Mouse (Mus musculus): ENCODE data around the gene Zc3h12a.

Gene Zc3h12a

DNA sequence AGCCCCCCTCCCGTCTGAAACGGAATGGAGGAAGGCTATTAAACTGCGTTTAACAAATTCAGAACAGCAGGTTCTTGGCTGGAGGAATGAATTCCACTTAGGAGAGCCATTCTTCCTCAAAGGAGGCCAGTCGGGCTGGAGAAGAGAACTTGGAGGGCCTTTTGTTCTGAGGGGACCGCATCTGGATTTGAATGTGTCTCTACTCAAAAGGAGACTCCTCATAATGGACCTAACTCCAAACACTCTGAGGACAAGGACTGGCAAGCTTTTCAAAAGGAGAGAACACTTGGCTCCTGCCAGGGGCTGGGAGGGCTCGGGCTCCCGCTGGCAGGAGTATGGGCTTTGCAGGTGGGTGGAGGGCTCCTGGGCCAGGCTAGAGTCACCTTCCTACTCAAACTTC is 17.0 kb upstream of the Zc3h12a start:
- DNase-seq (ENCODE audit: low read depth) = no peak

DNA sequence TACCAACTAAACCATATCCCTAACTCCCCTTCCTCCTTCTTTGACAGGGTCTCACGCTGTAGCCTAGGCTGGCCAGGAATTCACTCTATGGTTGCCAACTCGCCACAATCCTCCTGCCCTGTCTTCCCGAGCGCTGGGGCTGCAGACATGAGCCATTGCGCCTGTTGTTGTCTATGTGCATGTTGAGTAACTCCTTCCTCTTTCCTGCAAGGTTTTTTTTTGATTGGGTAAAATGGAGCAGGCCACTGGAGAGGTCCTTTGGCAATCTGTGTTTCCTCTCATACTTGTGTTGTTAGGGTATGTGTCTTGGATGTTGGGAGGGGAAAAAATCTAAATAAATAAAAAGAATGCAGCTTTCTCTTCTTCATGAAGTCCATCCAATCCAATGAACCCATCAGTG is 16.6 kb upstream of the Zc3h12a start:
- peak; percentile 71 for DNase-seq (ENCODE audit: low read depth)

DNA sequence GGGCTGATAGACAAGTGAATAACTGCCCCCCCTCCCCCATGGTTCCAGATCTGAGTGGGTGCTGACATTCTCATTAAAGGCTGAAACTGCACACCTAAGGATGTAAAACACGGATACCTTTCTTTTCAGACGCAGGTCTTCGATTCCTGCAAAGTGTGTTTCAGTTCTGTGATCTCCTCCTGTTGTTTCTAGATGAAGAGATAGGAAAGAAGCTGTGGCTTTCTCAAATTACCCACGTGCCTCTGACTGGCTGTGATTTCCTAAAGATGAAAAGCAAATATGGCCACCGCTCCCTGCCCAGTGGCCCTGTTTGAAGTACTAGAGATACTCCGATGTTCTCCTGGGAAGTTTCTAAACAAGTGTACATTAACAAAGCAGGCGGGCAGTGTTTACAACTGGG is 10.7 kb upstream of the Zc3h12a start:
- DNase-seq (ENCODE audit: low read depth) = peak; percentile 33

DNA sequence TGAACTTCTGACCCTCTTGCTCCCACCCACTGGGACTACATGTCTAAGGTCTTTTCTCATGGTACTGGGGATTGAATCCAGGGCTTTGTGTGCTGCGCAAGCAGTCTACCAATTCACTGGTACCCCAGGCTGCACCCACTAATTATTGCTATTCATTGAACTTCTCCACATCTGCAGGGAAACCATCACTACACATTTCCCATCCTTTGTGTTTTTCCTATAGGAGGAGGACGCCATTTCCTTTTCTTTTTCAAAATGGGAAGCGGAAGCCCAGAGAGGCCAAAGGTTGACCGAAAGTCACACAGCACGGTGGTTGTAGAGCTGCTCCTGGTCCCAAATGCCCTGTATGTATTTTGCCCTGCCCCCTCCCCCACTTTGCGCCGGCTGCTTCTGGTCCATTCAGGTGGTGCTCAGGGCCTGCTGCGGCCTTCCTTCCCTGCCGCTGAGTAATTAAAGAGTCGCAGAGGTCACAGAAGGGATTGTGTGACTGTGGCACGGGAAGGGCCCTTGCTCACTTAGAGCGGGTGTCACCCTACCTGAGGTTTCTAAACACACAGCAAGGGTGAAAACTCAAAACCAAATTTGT is 8.8 kb upstream of the Zc3h12a start:
- no peak for DNase-seq (ENCODE audit: low read depth)

DNA sequence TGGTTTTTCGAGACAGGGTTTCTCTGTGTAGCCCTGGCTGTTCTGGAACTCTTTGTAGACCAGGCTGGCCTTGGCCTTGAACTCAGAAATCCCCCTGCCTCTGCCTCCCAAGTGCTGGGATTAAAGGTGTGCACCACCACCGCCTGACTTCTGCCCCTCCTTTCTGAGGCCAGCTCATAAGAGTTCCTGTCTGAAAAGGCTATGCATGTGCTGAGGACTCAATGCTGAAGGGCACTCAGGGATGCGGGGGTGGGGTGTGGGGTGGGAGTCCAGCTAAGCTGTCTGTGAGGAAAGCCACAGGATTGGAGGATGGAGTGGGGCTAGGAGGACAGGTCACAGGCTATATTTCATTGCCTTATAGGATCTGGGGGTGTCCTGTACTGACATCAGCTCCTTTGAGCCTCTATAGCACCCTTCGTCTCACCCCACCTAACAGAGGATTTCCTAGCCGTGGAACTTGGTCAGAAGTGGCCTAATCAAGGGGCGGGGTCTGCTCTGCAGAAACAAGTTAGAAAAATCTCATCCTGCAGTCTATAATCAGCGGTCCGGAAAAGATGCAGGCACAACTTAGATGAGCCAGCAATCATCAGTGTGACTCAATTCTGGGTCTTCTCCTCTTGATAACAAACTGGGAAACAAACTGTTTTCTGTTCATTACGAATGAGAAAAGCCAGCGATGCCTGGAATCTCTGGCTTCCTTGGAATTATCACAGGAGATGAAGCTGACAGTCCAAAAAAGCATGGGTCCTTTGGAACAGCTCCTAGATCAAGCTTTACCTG is 7.6 kb upstream of the Zc3h12a start:
- no peak for DNase-seq (ENCODE audit: low read depth)

DNA sequence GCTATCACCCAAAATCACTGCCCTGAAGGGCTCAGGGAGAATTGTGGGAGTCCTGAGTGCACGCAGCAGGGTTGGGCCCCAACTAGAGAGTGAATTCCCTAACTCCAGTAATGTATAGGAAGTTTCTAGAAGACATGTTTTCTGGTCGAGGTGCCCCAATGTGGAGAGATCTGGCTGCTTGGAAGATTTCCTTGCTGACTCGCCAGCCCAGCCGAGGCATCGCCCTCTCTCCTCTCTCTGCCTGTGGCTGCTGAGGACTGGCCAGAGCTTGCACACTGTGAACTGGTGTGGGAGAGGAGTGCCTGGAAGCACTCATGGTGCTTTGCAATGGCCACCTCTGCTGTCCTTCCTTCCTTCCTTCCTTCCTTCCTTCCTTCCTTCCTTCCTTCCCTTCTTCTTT is 7.0 kb upstream of the Zc3h12a start:
- DNase-seq (ENCODE audit: low read depth) = no peak

DNA sequence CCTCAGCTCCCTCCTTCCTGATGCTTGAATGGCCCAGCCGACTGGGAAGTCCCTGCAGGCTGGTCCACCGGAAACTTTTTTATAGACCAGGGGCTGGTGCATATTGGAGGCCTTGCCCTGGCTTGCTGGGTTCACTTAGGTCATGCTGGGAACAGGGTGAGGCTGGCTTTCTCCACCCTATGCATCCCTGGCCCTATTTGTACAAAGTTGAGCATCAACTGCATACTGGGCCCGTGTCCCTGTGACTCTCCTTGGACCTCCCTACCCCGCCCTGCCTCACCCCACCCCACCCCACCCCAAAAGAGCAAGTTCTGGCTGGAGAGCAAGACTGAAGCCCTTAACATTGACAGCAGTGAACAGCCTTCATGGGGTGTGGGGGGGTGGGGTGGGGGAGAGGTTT is 6.6 kb upstream of the Zc3h12a start:
- no peak for DNase-seq (ENCODE audit: low read depth)

DNA sequence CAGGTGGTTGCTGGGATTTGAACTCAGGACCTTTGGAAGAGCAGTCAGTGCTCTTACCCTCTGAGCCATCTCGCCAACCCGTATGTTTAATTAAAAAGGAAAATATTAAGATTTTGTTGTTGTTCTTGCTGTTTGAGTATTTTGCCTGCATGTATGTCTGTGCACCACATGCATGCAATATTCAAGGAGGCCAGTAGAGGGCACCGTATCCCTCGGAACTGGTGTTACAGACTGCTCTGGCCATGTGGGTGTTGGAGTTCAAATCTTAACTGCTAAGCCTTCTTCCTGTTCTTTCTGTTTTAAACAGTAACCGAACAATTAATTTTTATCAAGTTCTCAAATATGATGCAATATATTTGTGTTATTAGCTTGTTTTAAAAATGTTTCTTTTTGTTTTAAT is 4.8 kb upstream of the Zc3h12a start:
- peak; percentile 90 for DNase-seq (ENCODE audit: low read depth)

DNA sequence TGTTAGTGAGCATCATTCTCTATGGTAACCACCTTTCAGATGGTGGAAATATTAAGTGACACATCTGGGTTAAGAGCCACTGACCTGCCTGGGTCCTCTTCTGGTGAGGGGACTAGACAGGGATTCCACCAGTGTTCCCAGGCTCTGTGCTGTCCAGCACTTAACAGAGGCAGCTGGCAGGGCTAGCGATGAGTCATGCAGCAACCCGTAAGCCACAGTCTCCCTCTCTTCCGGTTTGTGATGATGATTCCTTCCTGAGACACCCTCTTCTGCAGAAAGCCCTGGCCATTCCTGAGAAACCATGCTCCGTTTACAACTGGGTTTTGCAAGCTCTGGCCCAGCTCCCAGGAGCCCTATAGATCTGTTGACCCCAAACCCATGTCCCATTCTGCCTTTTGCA is 3.9 kb upstream of the Zc3h12a start:
- peak; percentile 95 for DNase-seq (ENCODE audit: low read depth)

DNA sequence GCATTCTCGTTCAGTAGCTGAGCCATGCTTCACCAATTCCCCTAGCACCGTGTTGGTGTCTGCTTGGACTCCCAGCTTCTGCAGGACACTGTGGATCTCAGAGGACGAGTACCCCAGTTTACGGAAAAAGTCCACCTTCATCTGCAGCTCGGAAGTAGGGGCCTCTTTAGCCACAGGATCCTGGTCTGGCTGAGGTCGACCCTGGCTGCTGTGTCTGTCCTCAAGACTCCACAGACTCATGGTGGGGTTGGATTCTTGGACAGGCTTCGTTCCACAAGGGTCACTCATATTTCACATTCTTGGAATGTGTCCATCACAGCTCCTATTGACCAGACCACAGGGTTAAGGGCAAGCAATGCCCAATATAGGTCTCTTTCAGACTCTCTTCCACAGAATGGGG is 879 bp downstream of the Zc3h12a start:
- no peak for DNase-seq (ENCODE audit: low read depth)

DNA sequence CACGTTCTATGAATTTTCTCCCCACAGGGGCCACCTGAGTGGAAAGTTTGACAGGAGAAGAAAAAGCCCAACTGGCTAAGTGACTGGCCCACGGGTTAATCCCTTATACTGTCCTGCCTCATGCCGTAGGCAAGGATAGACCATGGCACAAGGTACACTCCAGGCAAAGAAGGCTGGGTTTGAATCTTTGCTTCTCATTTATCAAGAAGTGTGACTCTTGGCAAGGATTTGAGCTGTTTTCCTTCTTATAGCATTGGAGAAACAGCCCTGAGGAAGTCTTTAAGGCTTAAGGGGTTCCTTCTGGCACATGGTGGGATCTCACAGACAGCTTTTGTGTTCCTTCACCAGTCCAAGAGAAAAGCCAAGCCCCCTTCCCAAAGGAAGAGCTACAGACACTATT is 1.5 kb downstream of the Zc3h12a start:
- no peak for DNase-seq (ENCODE audit: low read depth)

DNA sequence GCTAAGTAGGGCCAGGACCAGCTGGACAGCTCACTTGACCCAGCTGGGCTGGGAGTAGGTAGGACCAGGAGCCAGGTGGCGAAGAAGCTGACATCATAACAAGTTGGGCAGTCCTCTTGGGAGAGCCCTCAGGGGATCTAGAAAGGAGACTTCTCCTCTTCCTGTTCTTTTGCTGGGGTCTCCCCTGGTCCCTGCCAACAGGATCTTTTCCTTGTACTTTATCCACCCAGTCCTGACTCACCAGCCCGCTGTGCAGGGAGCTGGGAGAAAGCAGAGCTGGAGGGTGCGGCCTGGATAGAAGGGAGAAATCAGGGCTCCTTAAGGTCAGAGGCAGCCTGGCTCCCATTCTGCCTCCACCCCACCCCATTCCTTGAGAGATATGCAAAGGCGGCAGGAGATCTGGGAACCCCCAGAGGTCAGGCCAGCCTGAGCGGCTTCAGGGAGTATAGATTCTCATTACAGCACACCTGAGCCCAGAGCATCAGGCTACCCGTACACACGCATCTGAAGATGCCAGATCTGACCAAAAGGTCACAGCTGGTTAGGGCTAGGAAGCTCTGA is 2.2 kb downstream of the Zc3h12a start:
- DNase-seq (ENCODE audit: low read depth) = no peak

DNA sequence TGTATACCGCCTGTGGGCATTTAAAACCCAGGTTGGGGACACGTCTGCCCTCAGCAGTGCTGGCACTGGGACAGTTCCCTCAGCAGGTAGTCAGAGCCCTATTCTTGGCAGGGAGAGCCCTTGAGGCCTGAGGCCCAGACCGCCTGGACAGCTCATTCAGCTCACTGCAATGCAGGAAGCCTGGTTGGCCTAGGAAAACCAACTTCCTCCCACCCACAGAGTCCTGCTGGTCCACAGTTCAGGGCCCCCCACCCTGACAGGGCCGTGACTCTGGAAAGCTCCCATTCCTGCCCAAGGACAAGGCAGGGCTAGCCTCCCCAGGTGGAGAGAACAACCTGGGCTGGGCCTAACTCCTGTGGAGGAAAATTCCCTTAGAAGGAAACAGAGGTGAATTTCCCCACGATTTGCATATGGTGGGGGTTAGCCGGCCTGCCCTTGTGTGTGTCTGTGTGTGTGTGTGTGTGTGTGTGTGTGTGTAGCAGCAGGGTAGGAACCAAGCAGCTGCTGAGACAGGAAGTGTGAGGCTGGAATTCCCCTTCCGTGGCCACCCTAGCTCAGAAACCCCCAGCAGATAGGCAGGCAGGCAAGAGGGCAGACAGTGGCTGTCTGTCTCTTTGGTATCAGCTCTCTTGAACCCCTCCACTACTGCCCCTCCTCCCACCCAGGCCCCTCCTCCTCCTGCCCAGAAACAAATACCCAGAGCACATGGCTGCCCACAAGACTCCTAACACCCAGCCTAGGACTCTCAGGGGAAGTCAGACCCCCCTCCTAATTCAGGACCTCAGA is 3.0 kb downstream of the Zc3h12a start:
- peak; percentile 94 for DNase-seq (ENCODE audit: low read depth)

DNA sequence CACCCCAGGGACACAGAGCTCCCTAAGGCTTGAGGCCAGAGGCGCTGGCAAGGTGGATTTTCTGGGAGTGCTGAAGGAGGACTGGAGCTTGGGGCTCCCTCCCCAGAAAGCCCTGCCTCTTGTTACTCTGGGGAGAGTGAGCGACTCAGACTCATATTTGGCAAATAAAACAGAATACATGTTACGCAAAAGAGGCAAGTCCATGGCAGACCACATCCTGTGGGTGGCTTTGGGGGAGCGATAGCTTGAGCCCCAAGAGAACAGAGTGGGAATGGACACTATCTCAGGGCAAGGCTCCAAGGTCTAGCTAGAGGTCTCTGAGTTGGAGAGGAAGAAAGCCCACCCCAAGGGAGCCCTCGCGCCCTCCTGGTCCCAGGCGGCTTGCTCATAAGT is 4.4 kb downstream of the Zc3h12a start:
- peak; percentile 88 for DNase-seq (ENCODE audit: low read depth)

DNA sequence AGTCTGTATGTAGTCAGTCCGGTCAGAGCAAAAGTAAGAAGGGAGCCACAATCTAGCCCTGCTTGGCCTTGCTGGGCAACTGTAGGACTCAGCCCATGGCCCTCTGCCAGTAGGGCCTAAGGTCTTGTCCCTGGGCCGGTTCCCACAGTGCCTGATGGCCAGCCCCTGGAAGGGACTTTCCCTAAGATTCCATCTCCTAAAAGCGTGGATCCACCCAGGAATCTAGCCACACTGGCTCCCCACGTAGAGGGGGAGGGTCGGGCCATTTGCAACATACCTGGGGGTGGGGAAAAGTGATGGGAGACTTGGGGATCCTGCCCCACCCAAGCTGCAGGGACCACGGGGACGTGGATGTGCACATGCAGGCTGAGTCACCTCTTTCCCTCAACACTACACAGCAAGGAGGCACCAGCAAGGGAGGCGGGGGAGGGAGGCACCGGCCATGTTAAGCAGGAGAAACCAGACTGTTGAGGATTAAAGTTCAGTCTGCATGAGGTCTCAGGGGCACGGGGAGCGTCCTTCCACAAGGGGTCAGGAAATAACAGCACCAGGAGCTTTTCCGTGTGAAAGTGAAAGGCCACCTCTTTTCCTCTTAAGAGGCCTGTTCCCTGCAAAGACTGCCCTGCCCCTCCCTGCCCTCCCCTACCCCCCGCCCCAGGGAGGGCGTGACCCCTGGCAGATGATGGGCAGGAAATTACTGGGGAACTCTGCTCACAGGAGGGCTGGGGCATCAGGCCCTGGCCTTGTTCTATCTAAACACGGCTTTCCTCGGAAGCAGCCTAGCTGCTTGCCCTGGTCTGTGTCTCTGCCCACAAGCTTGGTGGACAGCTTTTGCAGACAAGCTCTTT is 5.0 kb downstream of the Zc3h12a start:
- DNase-seq (ENCODE audit: low read depth) = peak; percentile 87

DNA sequence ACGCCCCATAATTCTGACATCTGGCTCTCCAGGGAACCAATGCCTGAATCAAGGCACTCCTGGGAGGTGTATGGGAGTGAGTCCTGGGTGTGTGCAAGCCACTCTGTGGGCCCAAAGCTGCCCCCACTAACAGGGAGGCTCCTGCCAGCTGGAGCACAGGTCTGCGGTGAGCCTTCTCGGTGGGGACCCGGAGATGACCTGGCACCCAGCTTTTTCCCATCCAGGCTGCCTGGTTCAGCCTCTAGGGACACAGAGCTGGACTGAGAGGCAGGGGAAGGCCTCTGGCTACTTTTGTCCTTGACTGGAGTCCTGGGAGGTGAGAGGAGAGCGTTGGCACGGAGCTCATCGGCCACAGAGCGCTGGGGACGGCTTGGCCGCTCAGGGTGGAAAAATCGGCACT is 7.9 kb downstream of the Zc3h12a start:
- no peak for DNase-seq (ENCODE audit: low read depth)

DNA sequence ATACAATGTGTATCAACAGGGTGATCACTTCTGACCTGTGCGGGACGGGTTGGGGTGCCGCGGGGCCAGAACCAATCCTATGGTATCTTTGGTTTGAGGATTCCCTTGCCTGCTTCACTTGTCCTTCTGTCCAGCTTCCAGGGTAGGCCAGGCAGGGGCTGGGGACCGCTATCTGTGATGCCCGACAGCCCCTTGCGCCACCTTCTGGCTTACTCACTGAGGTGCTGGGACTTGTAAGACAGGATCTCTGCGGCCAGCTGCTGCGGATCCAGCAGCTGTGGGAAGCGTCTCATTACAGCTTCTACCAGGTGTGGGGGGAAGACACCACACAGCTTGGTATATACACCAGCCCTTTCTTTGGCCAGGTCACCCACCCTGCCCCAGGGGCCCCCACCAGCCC is 8.6 kb downstream of the Zc3h12a start:
- DNase-seq (ENCODE audit: low read depth) = peak; percentile 31

DNA sequence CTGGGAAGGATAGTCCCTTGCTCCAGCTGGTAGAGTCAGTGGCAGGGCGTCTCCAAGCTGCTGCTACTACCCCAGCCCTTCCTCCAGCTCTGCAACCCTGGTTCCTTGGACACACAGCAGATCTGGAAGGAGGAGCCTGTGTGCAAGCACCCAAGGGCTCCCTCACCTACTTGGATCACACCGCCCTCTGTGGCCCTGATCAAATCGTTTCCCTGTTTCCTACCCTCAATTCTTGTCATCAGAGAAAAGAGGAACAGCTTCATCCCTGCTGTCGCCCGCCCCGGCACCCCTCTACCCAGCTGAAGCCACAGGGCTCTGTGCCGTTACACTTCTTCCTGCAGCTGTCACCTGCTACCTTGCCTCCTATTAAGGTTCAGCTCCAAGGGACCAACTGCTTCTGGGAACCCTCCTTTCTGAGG is 9.7 kb downstream of the Zc3h12a start:
- peak; percentile 81 for DNase-seq (ENCODE audit: low read depth)

DNA sequence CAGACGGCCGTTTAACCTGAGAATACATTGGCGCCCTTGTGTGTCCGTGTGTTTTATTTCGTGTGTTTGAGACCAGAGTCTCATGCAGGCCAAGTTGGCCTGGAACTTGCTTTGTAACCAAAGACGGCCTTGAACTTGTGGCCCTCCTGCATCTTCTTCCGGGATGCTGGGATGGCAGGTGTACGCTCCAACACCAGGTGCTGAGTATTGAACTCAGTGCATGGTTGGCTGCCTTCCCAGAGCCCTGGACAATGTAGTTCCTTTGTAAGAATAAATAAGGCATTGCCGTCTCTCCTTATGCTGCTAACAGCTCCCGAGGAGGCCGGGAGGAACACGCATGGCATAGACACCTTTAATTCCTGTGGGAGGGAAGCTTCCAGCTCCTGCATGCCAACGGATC is 10.7 kb downstream of the Zc3h12a start:
- DNase-seq (ENCODE audit: low read depth) = no peak

DNA sequence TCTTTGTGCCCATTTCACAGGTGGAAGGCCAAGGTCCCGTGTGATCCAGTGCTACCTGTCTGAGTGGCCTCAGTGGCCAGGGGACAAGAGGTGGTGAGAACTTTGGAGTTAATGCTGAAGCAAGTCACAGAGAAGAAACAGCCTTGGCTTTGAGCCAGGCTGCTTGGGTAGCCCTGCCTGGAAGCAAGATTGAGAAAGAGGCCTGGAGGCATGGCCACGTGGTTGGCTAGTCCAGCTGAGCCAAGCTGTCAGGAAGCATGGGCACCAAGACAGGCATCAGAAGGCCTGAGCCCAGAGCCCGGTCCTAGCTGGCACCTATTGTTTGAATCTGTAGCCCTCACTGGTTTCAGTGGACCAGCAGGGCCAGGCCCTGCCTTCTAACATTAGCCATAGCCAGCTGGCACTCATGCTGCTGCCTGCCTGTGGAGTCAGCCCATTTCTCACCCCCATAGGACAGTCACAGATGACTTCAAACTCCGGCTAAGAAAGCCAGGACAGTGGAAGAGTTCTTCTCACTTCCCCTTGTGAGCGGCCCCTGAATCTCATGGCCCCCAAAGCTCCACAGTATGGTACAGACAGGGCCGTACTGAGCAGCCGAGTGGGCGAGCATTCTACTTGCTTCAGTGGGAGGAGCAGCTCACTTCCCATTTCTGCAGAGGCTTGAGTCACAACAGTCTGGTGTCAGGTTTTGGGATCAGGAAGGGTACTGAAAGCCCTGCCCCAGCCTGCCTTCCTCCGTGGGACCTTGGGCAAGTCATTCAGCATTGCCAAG is 11.4 kb downstream of the Zc3h12a start:
- DNase-seq (ENCODE audit: low read depth) = peak; percentile 91

DNA sequence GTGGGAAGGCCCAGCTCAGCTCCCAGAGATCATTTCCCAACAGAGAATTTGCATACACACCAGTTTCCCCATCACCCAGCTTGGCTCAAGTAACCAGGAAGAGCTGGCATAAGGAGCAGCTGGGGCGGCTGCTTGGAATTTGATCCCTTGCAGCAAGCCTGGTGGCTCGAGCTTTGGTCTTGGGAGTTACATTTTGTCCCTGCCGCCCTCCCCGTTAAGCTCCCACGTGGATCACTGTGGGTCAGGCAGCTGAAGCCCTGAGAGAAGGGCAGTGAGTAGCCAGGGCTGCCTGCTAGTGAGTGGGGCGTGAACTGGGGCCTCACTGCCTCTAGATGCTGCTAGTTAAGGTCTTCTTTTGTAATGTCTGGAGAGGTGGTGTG is 11.9 kb downstream of the Zc3h12a start:
- no peak for DNase-seq (ENCODE audit: low read depth)
